Mouse (Mus musculus): Measurements from ENCODE around the gene Ubap2. TPM values are rescaled to one million over a fixed set of nuclear protein-coding genes. Genes with fewer than 3 reads are reported as not detected.
A peak's percentile ranks its signal among the peaks of the same experiment; 100 is the strongest.

Ubap2 gene
- polyA plus RNA-seq, 1 experiment: 67.6 TPM

- whole genome bisulfite sequencing: 91% methylated on average over 11 of the region's 11 CpGs
- TF ChIP-seq POLR2A (IDR thresholded peaks at IDR 0.05; ENCODE audit: low read depth, low read length): no peak
- no peak overlapping the region for H3K27ac ChIP-seq (ENCODE audit: insufficient read depth, low read length)
These were observed 20.6 kb upstream of the Ubap2 start for GRCm38 (mm10) chr4:41295507-41295906.

GRCm38 (mm10) chr4:41293907-41294306 lies 19.0 kb upstream of the Ubap2 start:
- Histone ChIP-seq H3K4me3 (ENCODE audit: extremely low read depth, insufficient read depth, insufficient read length) (no peak overlapping the region), H3K27me3 (ENCODE audit: control insufficient read depth, insufficient read depth, low read length) (no peaks in the 10 kb centered on the region), H3K27ac (ENCODE audit: insufficient read depth, low read length) (no peak overlapping the region), H3K36me3 (ENCODE audit: control insufficient read depth, insufficient read depth, low read length) (peaks cover 51% of the 10 kb centered on the region), H3K4me1 (ENCODE audit: control insufficient read depth, insufficient read depth, insufficient read length) (peaks cover 1% of the 10 kb centered on the region; the same call in 1 of the 2 replicates)
- 90% methylated on average over 4 of the region's 4 CpGs for WGBS
- TF ChIP-seq POLR2A (IDR thresholded peaks at IDR 0.05; ENCODE audit: low read depth, low read length) (no peak), CTCF (IDR thresholded peaks at IDR 0.05; ENCODE audit: extremely low read depth, insufficient read depth, insufficient read length, insufficient replicate concordance) (no peak)
- no peak for DNase-seq (ENCODE audit: low read depth in 1 of 2, low spot score in 2 of 2)

More at GRCm38 (mm10) chr4:41295507-41295906, 20.6 kb upstream of the Ubap2 start:
- no peaks in the 10 kb centered on the region for H3K27me3 ChIP-seq (ENCODE audit: control insufficient read depth, insufficient read depth, low read length)
- peaks cover 4% of the 10 kb centered on the region; the same call in 1 of the 2 replicates for H3K4me1 ChIP-seq (ENCODE audit: control insufficient read depth, insufficient read depth, insufficient read length)
- H3K4me3 ChIP-seq (ENCODE audit: extremely low read depth, insufficient read depth, insufficient read length): no peak overlapping the region
- H3K36me3 ChIP-seq (ENCODE audit: control insufficient read depth, insufficient read depth, low read length): peaks cover 62% of the 10 kb centered on the region
- no peak for DNase-seq (ENCODE audit: low read depth in 1 of 2, low spot score in 2 of 2)

GRCm38 (mm10) chr4:41289802-41290201 lies 14.9 kb upstream of the Ubap2 start:
- Histone ChIP-seq H3K36me3 (ENCODE audit: control insufficient read depth, insufficient read depth, low read length) (peaks cover 29% of the 10 kb centered on the region), H3K27ac (ENCODE audit: insufficient read depth, low read length) (no peak overlapping the region), H3K27me3 (ENCODE audit: control insufficient read depth, insufficient read depth, low read length) (no peaks in the 10 kb centered on the region), H3K4me3 (ENCODE audit: extremely low read depth, insufficient read depth, insufficient read length) (no peak overlapping the region), H3K4me1 (ENCODE audit: control insufficient read depth, insufficient read depth, insufficient read length) (no peaks in the 10 kb centered on the region)
- no peak for DNase-seq (ENCODE audit: low read depth in 1 of 2, low spot score in 2 of 2)
- TF ChIP-seq POLR2A (IDR thresholded peaks at IDR 0.05; ENCODE audit: low read depth, low read length) (no peak), CTCF (IDR thresholded peaks at IDR 0.05; ENCODE audit: extremely low read depth, insufficient read depth, insufficient read length, insufficient replicate concordance) (no peak)
- WGBS: 97% methylated on average over 7 of the region's 7 CpGs

GRCm38 (mm10) chr4:41286420-41286819 lies 11.5 kb upstream of the Ubap2 start:
- Histone ChIP-seq H3K4me3 (ENCODE audit: extremely low read depth, insufficient read depth, insufficient read length) (no peak overlapping the region), H3K36me3 (ENCODE audit: control insufficient read depth, insufficient read depth, low read length) (peaks cover 6% of the 10 kb centered on the region; the same call in 1 of the 2 replicates), H3K27ac (ENCODE audit: insufficient read depth, low read length) (no peak overlapping the region), H3K27me3 (ENCODE audit: control insufficient read depth, insufficient read depth, low read length) (no peaks in the 10 kb centered on the region), H3K4me1 (ENCODE audit: control insufficient read depth, insufficient read depth, insufficient read length) (no peaks in the 10 kb centered on the region)
- peak in 1 of 2 experiments; percentile 31 for DNase-seq (ENCODE audit: low read depth in 1 of 2, low spot score in 2 of 2)
- peak; percentile 21; the same call in 1 of the 2 replicates for TF ChIP-seq CTCF (IDR thresholded peaks at IDR 0.05; ENCODE audit: extremely low read depth, insufficient read depth, insufficient read length, insufficient replicate concordance)
- TF ChIP-seq POLR2A (IDR thresholded peaks at IDR 0.05; ENCODE audit: low read depth, low read length): no peak
- WGBS: 18% methylated on average over 3 of the region's 3 CpGs

- H3K27ac ChIP-seq (ENCODE audit: insufficient read depth, low read length): no peak overlapping the region
- H3K4me3 ChIP-seq (ENCODE audit: extremely low read depth, insufficient read depth, insufficient read length): no peak overlapping the region
- no peak for DNase-seq (ENCODE audit: low read depth in 1 of 2, low spot score in 2 of 2)
- H3K4me1 ChIP-seq (ENCODE audit: control insufficient read depth, insufficient read depth, insufficient read length): no peaks in the 10 kb centered on the region
- TF ChIP-seq CTCF (IDR thresholded peaks at IDR 0.05; ENCODE audit: extremely low read depth, insufficient read depth, insufficient read length, insufficient replicate concordance): no peak
- TF ChIP-seq POLR2A (IDR thresholded peaks at IDR 0.05; ENCODE audit: low read depth, low read length): no peak
- no peaks in the 10 kb centered on the region for H3K27me3 ChIP-seq (ENCODE audit: control insufficient read depth, insufficient read depth, low read length)
- H3K36me3 ChIP-seq (ENCODE audit: control insufficient read depth, insufficient read depth, low read length): no peaks in the 10 kb centered on the region
- 91% methylated on average over 2 of the region's 2 CpGs for WGBS
These were observed 9.1 kb upstream of the Ubap2 start for GRCm38 (mm10) chr4:41284087-41284486.

GRCm38 (mm10) chr4:41275927-41276326 lies 983 bp upstream of the Ubap2 start:
- Histone ChIP-seq H3K36me3 (ENCODE audit: control insufficient read depth, insufficient read depth, low read length) (no peaks in the 10 kb centered on the region), H3K27me3 (ENCODE audit: control insufficient read depth, insufficient read depth, low read length) (no peaks in the 10 kb centered on the region), H3K27ac (ENCODE audit: insufficient read depth, low read length) (no peak overlapping the region), H3K4me1 (ENCODE audit: control insufficient read depth, insufficient read depth, insufficient read length) (peaks cover 5% of the 10 kb centered on the region; the same call in 1 of the 2 replicates), H3K4me3 (ENCODE audit: extremely low read depth, insufficient read depth, insufficient read length) (peak overlapping the region; percentile 87; the same call in 1 of the 2 replicates)
- DNase-seq (ENCODE audit: low read depth in 1 of 2, low spot score in 2 of 2): no peak
- 81% methylated on average over 5 of the region's 5 CpGs for WGBS
- TF ChIP-seq POLR2A (IDR thresholded peaks at IDR 0.05; ENCODE audit: low read depth, low read length) (no peak), CTCF (IDR thresholded peaks at IDR 0.05; ENCODE audit: extremely low read depth, insufficient read depth, insufficient read length, insufficient replicate concordance) (no peak)

GRCm38 (mm10) chr4:41274377-41274979 lies 466 bp downstream of the Ubap2 start:
- Histone ChIP-seq H3K27me3 (ENCODE audit: control insufficient read depth, insufficient read depth, low read length) (no peaks in the 10 kb centered on the region), H3K27ac (ENCODE audit: insufficient read depth, low read length) (peak overlapping the region; percentile 94), H3K4me1 (ENCODE audit: control insufficient read depth, insufficient read depth, insufficient read length) (peaks cover 5% of the 10 kb centered on the region; the same call in 1 of the 2 replicates), H3K4me3 (ENCODE audit: extremely low read depth, insufficient read depth, insufficient read length) (peak overlapping the region; percentile 87), H3K36me3 (ENCODE audit: control insufficient read depth, insufficient read depth, low read length) (peaks cover 2% of the 10 kb centered on the region; the same call in 1 of the 2 replicates)
- peak in 1 of 2 experiments; percentile 2 for DNase-seq (ENCODE audit: low read depth in 1 of 2, low spot score in 2 of 2)
- under 1% methylated on average over 18 of the region's 18 CpGs for WGBS
- no peak for TF ChIP-seq CTCF (IDR thresholded peaks at IDR 0.05; ENCODE audit: extremely low read depth, insufficient read depth, insufficient read length, insufficient replicate concordance)
- TF ChIP-seq POLR2A (IDR thresholded peaks at IDR 0.05; ENCODE audit: low read depth, low read length): no peak
